Mouse (Mus musculus): ENCODE data around the gene Pkdrej. TPM values are rescaled to one million over a fixed set of nuclear protein-coding genes. Genes with fewer than 3 reads are reported as not detected.
"Not testable (repeated sequence)": the region's sequence is repeated elsewhere in the genome, so short reads cannot be mapped to it uniquely, and the experiment has no call there.

Pkdrej gene
- total and polyA plus RNA-seq, 3 experiments = 1.8 to 4.2 (median 3.9) TPM

- H3K9ac ChIP-seq (ENCODE audit: low read depth, low read length) = no peak overlapping the region
- no peak for TF ChIP-seq CTCF (IDR thresholded peaks at IDR 0.05)
- no peak for TF ChIP-seq EP300 (IDR thresholded peaks at IDR 0.05; ENCODE audit: insufficient read depth, low read depth, low read length)
- TF ChIP-seq POLR2A (IDR thresholded peaks at IDR 0.05; ENCODE audit: insufficient read depth, low read depth, low read length) = no peak
- no peak for DNase-seq
- 49% methylated on average over 5 of the region's 5 CpGs for WGBS
- H3K4me1 ChIP-seq (ENCODE audit: control insufficient read depth, insufficient read depth, low read length) = peaks cover 2% of the 10 kb centered on the region; the same call in 1 of the 2 replicates
- H3K4me3 ChIP-seq = no peak overlapping the region
- H3K36me3 ChIP-seq (ENCODE audit: control insufficient read depth, insufficient read depth, low read length) = peaks cover 4% of the 10 kb centered on the region; the same call in 1 of the 2 replicates
- no peak overlapping the region for H3K27ac ChIP-seq
- no peaks in the 10 kb centered on the region for H3K79me2 ChIP-seq (replicated peaks; ENCODE audit: control insufficient read depth, insufficient read depth, low read length)
- H3K27me3 ChIP-seq (ENCODE audit: control insufficient read depth, insufficient read depth, low read length) = no peaks in the 10 kb centered on the region
- intact Hi-C loops (cut with DNase I) = no loop called here
Measured at GRCm38 (mm10) chr15:85786711-85787110, 34.8 kb downstream of the Pkdrej start.

- Histone ChIP-seq H3K36me3 (ENCODE audit: control insufficient read depth, insufficient read depth, low read length) (no peaks in the 10 kb centered on the region; the same call in 1 of the 2 replicates), H3K79me2 (replicated peaks; ENCODE audit: control insufficient read depth, insufficient read depth, low read length) (no peaks in the 10 kb centered on the region), H3K4me3 (no peak overlapping the region), H3K27me3 (ENCODE audit: control insufficient read depth, insufficient read depth, low read length) (no peaks in the 10 kb centered on the region), H3K4me1 (ENCODE audit: control insufficient read depth, insufficient read depth, low read length) (peaks cover 2% of the 10 kb centered on the region; the same call in 1 of the 2 replicates), H3K9ac (ENCODE audit: low read depth, low read length) (no peak overlapping the region), H3K27ac (no peak overlapping the region)
- intact Hi-C loops (cut with DNase I) = no loop called here
- WGBS = 83% methylated on average over 3 of the region's 3 CpGs
- TF ChIP-seq POLR2A (IDR thresholded peaks at IDR 0.05; ENCODE audit: insufficient read depth, low read depth, low read length) (no peak), CTCF (IDR thresholded peaks at IDR 0.05) (no peak), EP300 (IDR thresholded peaks at IDR 0.05; ENCODE audit: insufficient read depth, low read depth, low read length) (no peak)
- no peak for DNase-seq
Measured at GRCm38 (mm10) chr15:85784341-85784740, 37.2 kb downstream of the Pkdrej start.

GRCm38 (mm10) chr15:85783146-85783545, 38.4 kb downstream of the Pkdrej start:
- TF ChIP-seq POLR2A (IDR thresholded peaks at IDR 0.05; ENCODE audit: insufficient read depth, low read depth, low read length) = no peak
- TF ChIP-seq EP300 (IDR thresholded peaks at IDR 0.05; ENCODE audit: insufficient read depth, low read depth, low read length) = no peak
- peak; percentile 44 for TF ChIP-seq CTCF (IDR thresholded peaks at IDR 0.05)
- intact Hi-C loops (cut with DNase I) = no loop called here
- Histone ChIP-seq H3K27me3 (ENCODE audit: control insufficient read depth, insufficient read depth, low read length) (no peaks in the 10 kb centered on the region), H3K27ac (no peak overlapping the region), H3K79me2 (replicated peaks; ENCODE audit: control insufficient read depth, insufficient read depth, low read length) (no peaks in the 10 kb centered on the region), H3K9ac (ENCODE audit: low read depth, low read length) (no peak overlapping the region), H3K4me1 (ENCODE audit: control insufficient read depth, insufficient read depth, low read length) (no peaks in the 10 kb centered on the region), H3K4me3 (no peak overlapping the region), H3K36me3 (ENCODE audit: control insufficient read depth, insufficient read depth, low read length) (no peaks in the 10 kb centered on the region; the same call in 1 of the 2 replicates)
- 59% methylated on average over 4 of the region's 4 CpGs for WGBS
- DNase-seq = no peak

- H3K4me3 ChIP-seq; H3K27ac ChIP-seq; H3K9ac ChIP-seq (ENCODE audit: low read depth, low read length); H3K79me2 ChIP-seq (replicated peaks; ENCODE audit: control insufficient read depth, insufficient read depth, low read length); H3K27me3 ChIP-seq (ENCODE audit: control insufficient read depth, insufficient read depth, low read length); H3K4me1 ChIP-seq (ENCODE audit: control insufficient read depth, insufficient read depth, low read length); H3K36me3 ChIP-seq (ENCODE audit: control insufficient read depth, insufficient read depth, low read length): not testable (repeated sequence)
- WGBS = 78% methylated on average over 6 of the region's 6 CpGs
- DNase-seq = peak in 1 of 2 experiments; percentile 11
- intact Hi-C loops (cut with DNase I) = loop anchor here (5.0 kb wide), 1 partner anchor 42 kb away; no protein-coding TSS in a partner anchor
Measured at GRCm38 (mm10) chr15:85778891-85779290, 42.6 kb downstream of the Pkdrej start.

- intact Hi-C loops (cut with DNase I) = loop anchor here (5.0 kb wide), 1 partner anchor 39 kb away; no protein-coding TSS in a partner anchor
- Histone ChIP-seq H3K36me3 (ENCODE audit: control insufficient read depth, insufficient read depth, low read length) (no peaks in the 10 kb centered on the region), H3K4me1 (ENCODE audit: control insufficient read depth, insufficient read depth, low read length) (peaks cover 4% of the 10 kb centered on the region; the same call in 1 of the 2 replicates), H3K27me3 (ENCODE audit: control insufficient read depth, insufficient read depth, low read length) (no peaks in the 10 kb centered on the region), H3K4me3 (no peak overlapping the region), H3K9ac (ENCODE audit: low read depth, low read length) (no peak overlapping the region), H3K79me2 (replicated peaks; ENCODE audit: control insufficient read depth, insufficient read depth, low read length) (no peaks in the 10 kb centered on the region), H3K27ac (peak overlapping the region; percentile 20)
- DNase-seq = peak in 1 of 2 experiments; percentile 21
- TF ChIP-seq POLR2A (IDR thresholded peaks at IDR 0.05; ENCODE audit: insufficient read depth, low read depth, low read length) (no peak), EP300 (IDR thresholded peaks at IDR 0.05; ENCODE audit: insufficient read depth, low read depth, low read length) (0 out of 2 replicates have a peak, but pooled peaks have one; percentile 65)
- 42% methylated on average over 5 of the region's 5 CpGs for WGBS
Measured at GRCm38 (mm10) chr15:85776771-85777170, 44.8 kb downstream of the Pkdrej start.

GRCm38 (mm10) chr15:85776241-85776640, 45.3 kb downstream of the Pkdrej start:
- H3K9ac ChIP-seq (ENCODE audit: low read depth, low read length) = no peak overlapping the region
- WGBS = 65% methylated on average over 2 of the region's 2 CpGs
- H3K27ac ChIP-seq = peak overlapping the region; percentile 20; the same call in 1 of the 2 replicates
- DNase-seq = no peak
- intact Hi-C loops (cut with DNase I) = loop anchor here (5.0 kb wide), 1 partner anchor 39 kb away; no protein-coding TSS in a partner anchor
- H3K36me3 ChIP-seq (ENCODE audit: control insufficient read depth, insufficient read depth, low read length) = no peaks in the 10 kb centered on the region
- H3K4me3 ChIP-seq = no peak overlapping the region
- no peaks in the 10 kb centered on the region for H3K27me3 ChIP-seq (ENCODE audit: control insufficient read depth, insufficient read depth, low read length)
- TF ChIP-seq POLR2A (IDR thresholded peaks at IDR 0.05; ENCODE audit: insufficient read depth, low read depth, low read length) (no peak), EP300 (IDR thresholded peaks at IDR 0.05; ENCODE audit: insufficient read depth, low read depth, low read length) (no peak), CTCF (IDR thresholded peaks at IDR 0.05) (no peak)
- peaks cover 4% of the 10 kb centered on the region; the same call in 1 of the 2 replicates for H3K4me1 ChIP-seq (ENCODE audit: control insufficient read depth, insufficient read depth, low read length)
- H3K79me2 ChIP-seq (replicated peaks; ENCODE audit: control insufficient read depth, insufficient read depth, low read length) = no peaks in the 10 kb centered on the region

All from heart, adult 2 months (tissue).